Mouse (Mus musculus) MEL (cell line): ENCODE measurements around the gene Brdt. TPM values are rescaled to one million over a fixed set of nuclear protein-coding genes. Genes with fewer than 3 reads are reported as not detected.

ENCODE experiments used
- DNase-seq: peaks from one replicate; pipeline ENCODE4 v3.0.0; 2011; ENCODE audit warnings: low read depth, low spot score
- H3K27ac ChIP-seq: 2 replicates; pipeline ENCODE4 v1.5.1; 2012; ENCODE audit warnings: low read depth, mild to moderate bottlenecking, control low read depth, low read length, moderate library complexity; ENCODE audit not compliant: control insufficient read depth
- H3K27me3 ChIP-seq, 2 experiments: fragments of 150-350 bp in 1 of 2; sonication (generic) in 1 of 2; 2 replicates each; pipeline ENCODE4 v1.6.1; 2012; ENCODE audit warnings: low read length in 2 of 2, mild to moderate bottlenecking in 2 of 2, improper control_type of control experiment in 1 of 2, moderate library complexity in 1 of 2; ENCODE audit not compliant: insufficient read depth in 2 of 2, control insufficient read depth in 1 of 2
- H3K36me3 ChIP-seq, 2 experiments: 2 replicates each; pipeline ENCODE4 v1.6.1; 2012 to 2014; ENCODE audit warnings: low read length in 2 of 2, improper control_type of control experiment in 1 of 2, inconsistent platforms in 1 of 2, mild to moderate bottlenecking in 1 of 2; ENCODE audit not compliant: insufficient read depth in 2 of 2, control insufficient read depth in 1 of 2
- H3K4me1 ChIP-seq, 2 experiments: fragments of 150-350 bp in 1 of 2; sonication (generic) in 1 of 2; 2 replicates each; pipeline ENCODE4 v1.6.1; 2012; ENCODE audit warnings: low read length in 2 of 2, improper control_type of control experiment in 1 of 2, mild to moderate bottlenecking in 1 of 2; ENCODE audit not compliant: insufficient read depth in 2 of 2, control insufficient read depth in 1 of 2
- H3K4me3 ChIP-seq, 2 experiments: fragments of 150-350 bp in 1 of 2; sonication (generic) in 1 of 2; 2 replicates each; pipeline ENCODE4 v1.5.1; 2012; ENCODE audit warnings: low read depth in 2 of 2, low read length in 2 of 2, mild to moderate bottlenecking in 2 of 2, moderate library complexity in 2 of 2, control low read depth in 1 of 2, improper control_type of control experiment in 1 of 2; ENCODE audit not compliant: control insufficient read depth in 1 of 2, insufficient read depth in 1 of 2
- H3K79me2 ChIP-seq: 2 replicates; pipeline ENCODE4 v1.6.1; 2012; ENCODE audit warnings: mild to moderate bottlenecking, low read length, moderate library complexity; ENCODE audit not compliant: control insufficient read depth, poor library complexity, insufficient read depth
- H3K9ac ChIP-seq: 2 replicates; pipeline ENCODE4 v1.6.1; 2012; ENCODE audit warnings: low read depth, mild to moderate bottlenecking, control low read depth, low read length, moderate library complexity; ENCODE audit not compliant: control insufficient read depth, poor library complexity, severe bottlenecking
- H3K9me3 ChIP-seq: fragments of 150-350 bp; sonication (generic); replicated peaks from 2 replicates; pipeline ENCODE4 v1.6.1; 2012; ENCODE audit warnings: mild to moderate bottlenecking, low read length, improper control_type of control experiment, moderate library complexity; ENCODE audit not compliant: insufficient read depth
- ELF1 ChIP-seq: IDR thresholded peaks from 2 replicates; pipeline ENCODE4 v1.6.1; 2014; ENCODE audit warnings: low read depth, mild to moderate bottlenecking, inconsistent platforms, low read length, improper control_type of control experiment, moderate library complexity
- ETS1 ChIP-seq: IDR thresholded peaks from 2 replicates; pipeline ENCODE4 v1.6.1; 2012; ENCODE audit warnings: low read depth, mild to moderate bottlenecking, inconsistent platforms, low read length, improper control_type of control experiment, moderate library complexity
- JUND ChIP-seq: IDR thresholded peaks from 2 replicates; pipeline ENCODE4 v1.6.1; 2011; ENCODE audit warnings: low read depth, mild to moderate bottlenecking, improper control_type of control experiment, low read length
- MAZ ChIP-seq: IDR thresholded peaks from 2 replicates; pipeline ENCODE4 v1.6.1; 2012; ENCODE audit warnings: low read depth, mild to moderate bottlenecking, inconsistent platforms, low read length, improper control_type of control experiment
- MEF2A ChIP-seq: IDR thresholded peaks from 2 replicates; pipeline ENCODE4 v1.6.1; 2014; ENCODE audit warnings: low read depth, mild to moderate bottlenecking, inconsistent platforms, low read length, improper control_type of control experiment; ENCODE audit not compliant: poor library complexity, insufficient replicate concordance, severe bottlenecking; ENCODE audit errors: extremely low read depth
- MYC ChIP-seq: IDR thresholded peaks from 2 replicates; pipeline ENCODE4 v1.6.1; 2011; ENCODE audit warnings: low read depth, mild to moderate bottlenecking, low read length, improper control_type of control experiment, moderate library complexity
- NELFE ChIP-seq: IDR thresholded peaks from 2 replicates; pipeline ENCODE4 v1.6.1; 2011; ENCODE audit warnings: low read depth, low read length, improper control_type of control experiment
- NRF1 ChIP-seq: IDR thresholded peaks from 2 replicates; pipeline ENCODE4 v1.6.1; 2014; ENCODE audit warnings: low read depth, mild to moderate bottlenecking, inconsistent platforms, low read length, improper control_type of control experiment, moderate library complexity; ENCODE audit not compliant: poor library complexity, insufficient read depth, severe bottlenecking
- POLR2AphosphoS5 ChIP-seq: IDR thresholded peaks from 2 replicates; pipeline ENCODE4 v1.6.1; 2012; ENCODE audit warnings: low read depth, borderline replicate concordance, mild to moderate bottlenecking, inconsistent platforms, low read length, moderate library complexity, mixed read lengths
- TCF12 ChIP-seq: IDR thresholded peaks from 2 replicates; pipeline ENCODE4 v1.6.1; 2014; ENCODE audit warnings: low read depth, mild to moderate bottlenecking, inconsistent platforms, low read length, improper control_type of control experiment, moderate library complexity
- UBTF ChIP-seq: IDR thresholded peaks from 2 replicates; pipeline ENCODE4 v1.6.1; 2012; ENCODE audit warnings: low read depth, mild to moderate bottlenecking, inconsistent platforms, low read length, improper control_type of control experiment, moderate library complexity, borderline replicate concordance; ENCODE audit not compliant: insufficient read depth
- USF2 ChIP-seq, 2 experiments: IDR thresholded peaks; 2 replicates each; pipeline ENCODE4 v1.6.1; 2011 to 2012; ENCODE audit warnings: improper control_type of control experiment in 2 of 2, low read length in 2 of 2, borderline replicate concordance in 1 of 2, inconsistent platforms in 1 of 2, low read depth in 1 of 2, mild to moderate bottlenecking in 1 of 2; ENCODE audit not compliant: insufficient read depth in 1 of 2
- polyA plus RNA-seq, 2 experiments: library from polyadenylated mRNA; stranded (reverse) in 1 of 2; unstranded in 1 of 2; fragments of >175 nt in 1 of 2; fragments of >200 nt in 1 of 2; gene quantifications; 2 replicates each; pipeline versions ENCODE4 v1.2.1 to v1.2.4; 2012; ENCODE audit warnings: low replicate concordance in 2 of 2, low read depth in 1 of 2; ENCODE audit not compliant: insufficient read length in 2 of 2, insufficient read depth in 1 of 2, missing spikeins in 1 of 2
- total RNA-seq: library from RNA; depleted of rRNA; stranded (reverse); fragments of 300-350 nt; gene quantifications from 2 replicates; pipeline ENCODE4 v1.2.3, GENCODE M21; 2012

Gene Brdt
- total and polyA plus RNA-seq, 3 experiments, result 10.3 to 16.7 TPM; not detected in 1

DNA sequence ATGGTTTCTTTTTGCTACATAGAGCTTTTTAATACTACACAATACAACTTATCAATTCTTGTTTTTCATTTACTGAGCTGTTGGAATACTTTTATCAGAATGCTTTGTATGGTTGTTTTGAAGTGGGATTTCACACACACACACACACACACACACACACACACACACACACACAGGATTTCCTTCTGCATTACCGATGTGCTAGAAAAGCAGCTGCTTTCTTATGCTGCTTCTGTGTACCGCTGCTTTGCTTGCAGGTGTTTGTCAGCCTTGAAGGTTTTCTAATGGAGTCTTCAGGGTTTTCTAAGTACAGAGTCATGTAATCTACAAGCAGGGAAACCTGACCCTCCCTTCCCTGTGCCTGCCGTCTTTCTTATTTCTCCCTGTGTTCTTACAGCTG, 23.0 kb downstream of the Brdt start:
- H3K27ac ChIP-seq, result no peak overlapping the region
- H3K27me3 ChIP-seq, result no peaks in the 10 kb centered on the region; a peak in 1 of 4 replicates
- no peaks in the 10 kb centered on the region for H3K79me2 ChIP-seq
- no peaks in the 10 kb centered on the region for H3K4me1 ChIP-seq
- no peaks in the 10 kb centered on the region for H3K9me3 ChIP-seq
- H3K36me3 ChIP-seq, result no peaks in the 10 kb centered on the region; a peak in 1 of 4 replicates
- DNase-seq, result no peak
- TF ChIP-seq TCF12 (no peak), NRF1 (no peak), MYC (no peak), NELFE (no peak)
- TF ChIP-seq, all 39 proteins: peak for 0
- Histone ChIP-seq H3K9ac (no peak overlapping the region), H3K4me3 (no peak overlapping the region)

DNA sequence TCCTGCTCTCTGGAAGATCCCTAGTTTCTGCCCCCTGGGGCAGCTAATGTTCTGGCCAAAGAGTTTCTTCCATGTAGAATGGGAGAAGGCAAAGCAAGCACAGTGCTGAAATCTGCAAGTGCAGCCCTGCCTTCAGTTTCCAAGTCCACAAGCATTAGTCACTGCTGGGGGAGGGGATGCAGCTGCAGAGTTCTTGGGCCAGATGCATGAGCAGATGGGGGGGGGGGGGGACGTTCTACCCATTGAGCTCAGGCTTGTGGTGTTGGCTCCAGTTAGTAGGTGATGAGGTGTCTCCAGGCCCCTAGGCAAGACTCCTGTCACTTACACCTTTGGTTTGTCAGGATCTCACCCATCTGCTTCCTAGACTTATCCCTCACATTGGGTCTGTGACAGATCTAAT, 24.8 kb downstream of the Brdt start:
- Histone ChIP-seq H3K27me3 (no peaks in the 10 kb centered on the region; a peak in 1 of 4 replicates), H3K36me3 (no peaks in the 10 kb centered on the region; a peak in 2 of 4 replicates), H3K9ac (no peak overlapping the region)
- no peak for TF ChIP-seq JUND
- no peak for TF ChIP-seq NELFE
- no peak for TF ChIP-seq ELF1
- no peak for TF ChIP-seq POLR2AphosphoS5
- TF ChIP-seq ETS1, result no peak
- TF ChIP-seq, all 39 proteins: peak for 0
- no peak overlapping the region for H3K4me3 ChIP-seq
- no peaks in the 10 kb centered on the region for H3K79me2 ChIP-seq
- H3K9me3 ChIP-seq, result no peaks in the 10 kb centered on the region
- no peaks in the 10 kb centered on the region for H3K4me1 ChIP-seq
- no peak for DNase-seq
- H3K27ac ChIP-seq, result no peak overlapping the region

- TF ChIP-seq MEF2A, result no peak
- no peak for TF ChIP-seq USF2 (IDR thresholded peaks at IDR 0.05; ENCODE audit: borderline replicate concordance in 1 of 2, insufficient read depth in 1 of 2, low read depth in 1 of 2, low read length in 2 of 2)
- TF ChIP-seq JUND, result no peak
- TF ChIP-seq MAZ, result no peak
- no peak for TF ChIP-seq UBTF
- no peak overlapping the region for H3K9ac ChIP-seq
- H3K27ac ChIP-seq, result no peak overlapping the region
- H3K27me3 ChIP-seq, result no peaks in the 10 kb centered on the region; a peak in 1 of 4 replicates
- no peaks in the 10 kb centered on the region for H3K79me2 ChIP-seq
- no peaks in the 10 kb centered on the region; a peak in 1 of 4 replicates for H3K36me3 ChIP-seq
- no peaks in the 10 kb centered on the region for H3K4me1 ChIP-seq
- no peak for DNase-seq
- H3K4me3 ChIP-seq, result no peak overlapping the region
- H3K9me3 ChIP-seq, result no peaks in the 10 kb centered on the region
Observed at GRCm38 (mm10) chr5:107357723-107358122, 26.8 kb downstream of the Brdt start.
